Mouse (Mus musculus): ENCODE measurements at regions not wholly inside any gene's neighbourhood (a gene's known extent, or its start where the extent isn't known, plus 50 kb on each side); places are given as distances from the start of the nearest gene placed in this dataset.
A peak's percentile ranks its signal among the peaks of the same experiment; 100 is the strongest.

GRCm38 (mm10) chr3:131037095-131037494 is 73.2 kb upstream of the Lef1 start:
- Histone ChIP-seq H3K4me1 (ENCODE audit: control insufficient read depth, insufficient read depth) (no peaks in the 10 kb centered on the region), H3K36me3 (replicated peaks; ENCODE audit: control insufficient read depth, insufficient read depth, low read length) (no peaks in the 10 kb centered on the region), H3K27ac (ENCODE audit: low read depth) (no peak overlapping the region), H3K9me3 (replicated peaks; ENCODE audit: control insufficient read depth, low read length) (0 out of 2 replicates have a peak, but pooled peaks cover 4% of the 10 kb centered on the region), H3K9ac (replicated peaks; ENCODE audit: low read depth, low read length) (no peak overlapping the region), H3K4me3 (ENCODE audit: low read depth, low read length) (no peak overlapping the region), H3K4me2 (ENCODE audit: low read depth, low read length) (no peak overlapping the region), H3K27me3 (ENCODE audit: control insufficient read depth, insufficient read depth, low read length) (no peaks in the 10 kb centered on the region)
- no peak for TF ChIP-seq CTCF (IDR thresholded peaks at IDR 0.05; ENCODE audit: low read depth)
- TF ChIP-seq EP300 (IDR thresholded peaks at IDR 0.05; ENCODE audit: low read depth), result no peak
- 79% methylated on average over 5 of the region's 5 CpGs for WGBS
- DNase-seq (ENCODE audit: low spot score) (no peak), ATAC-seq (ENCODE audit: insufficient read depth, low read depth) (no peak)

- Histone ChIP-seq H3K9me3 (replicated peaks; ENCODE audit: control insufficient read depth, low read length) (0 out of 2 replicates have a peak, but pooled peaks cover 4% of the 10 kb centered on the region), H3K4me3 (ENCODE audit: low read depth, low read length) (no peak overlapping the region), H3K4me1 (ENCODE audit: control insufficient read depth, insufficient read depth) (no peaks in the 10 kb centered on the region), H3K9ac (replicated peaks; ENCODE audit: low read depth, low read length) (no peak overlapping the region), H3K27me3 (ENCODE audit: control insufficient read depth, insufficient read depth, low read length) (no peaks in the 10 kb centered on the region), H3K27ac (ENCODE audit: low read depth) (no peak overlapping the region), H3K4me2 (ENCODE audit: low read depth, low read length) (no peak overlapping the region), H3K36me3 (replicated peaks; ENCODE audit: control insufficient read depth, insufficient read depth, low read length) (no peaks in the 10 kb centered on the region)
- no peak for DNase-seq (ENCODE audit: low spot score)
- TF ChIP-seq EP300 (IDR thresholded peaks at IDR 0.05; ENCODE audit: low read depth) (no peak), CTCF (IDR thresholded peaks at IDR 0.05; ENCODE audit: low read depth) (no peak)
- no peak for ATAC-seq (ENCODE audit: insufficient read depth, low read depth)
- WGBS, result 59% methylated on average over 5 of the region's 5 CpGs
Measured at GRCm38 (mm10) chr3:131034774-131035173, 75.5 kb upstream of the Lef1 start.

GRCm38 (mm10) chr3:131026336-131026735 is 83.9 kb upstream of the Lef1 start:
- DNase-seq (ENCODE audit: low spot score), result no peak
- H3K9me3 ChIP-seq (replicated peaks; ENCODE audit: control insufficient read depth, low read length), result no peaks in the 10 kb centered on the region
- no peak overlapping the region for H3K9ac ChIP-seq (replicated peaks; ENCODE audit: low read depth, low read length)
- WGBS, result 77% methylated on average over 7 of the region's 7 CpGs
- H3K4me2 ChIP-seq (ENCODE audit: low read depth, low read length), result no peak overlapping the region
- no peak for ATAC-seq (ENCODE audit: insufficient read depth, low read depth)
- no peak overlapping the region for H3K27ac ChIP-seq (ENCODE audit: low read depth)
- no peak for TF ChIP-seq EP300 (IDR thresholded peaks at IDR 0.05; ENCODE audit: low read depth)
- H3K4me3 ChIP-seq (ENCODE audit: low read depth, low read length), result no peak overlapping the region
- H3K27me3 ChIP-seq (ENCODE audit: control insufficient read depth, insufficient read depth, low read length), result no peaks in the 10 kb centered on the region
- no peaks in the 10 kb centered on the region for H3K4me1 ChIP-seq (ENCODE audit: control insufficient read depth, insufficient read depth)
- no peaks in the 10 kb centered on the region for H3K36me3 ChIP-seq (replicated peaks; ENCODE audit: control insufficient read depth, insufficient read depth, low read length)

DNA sequence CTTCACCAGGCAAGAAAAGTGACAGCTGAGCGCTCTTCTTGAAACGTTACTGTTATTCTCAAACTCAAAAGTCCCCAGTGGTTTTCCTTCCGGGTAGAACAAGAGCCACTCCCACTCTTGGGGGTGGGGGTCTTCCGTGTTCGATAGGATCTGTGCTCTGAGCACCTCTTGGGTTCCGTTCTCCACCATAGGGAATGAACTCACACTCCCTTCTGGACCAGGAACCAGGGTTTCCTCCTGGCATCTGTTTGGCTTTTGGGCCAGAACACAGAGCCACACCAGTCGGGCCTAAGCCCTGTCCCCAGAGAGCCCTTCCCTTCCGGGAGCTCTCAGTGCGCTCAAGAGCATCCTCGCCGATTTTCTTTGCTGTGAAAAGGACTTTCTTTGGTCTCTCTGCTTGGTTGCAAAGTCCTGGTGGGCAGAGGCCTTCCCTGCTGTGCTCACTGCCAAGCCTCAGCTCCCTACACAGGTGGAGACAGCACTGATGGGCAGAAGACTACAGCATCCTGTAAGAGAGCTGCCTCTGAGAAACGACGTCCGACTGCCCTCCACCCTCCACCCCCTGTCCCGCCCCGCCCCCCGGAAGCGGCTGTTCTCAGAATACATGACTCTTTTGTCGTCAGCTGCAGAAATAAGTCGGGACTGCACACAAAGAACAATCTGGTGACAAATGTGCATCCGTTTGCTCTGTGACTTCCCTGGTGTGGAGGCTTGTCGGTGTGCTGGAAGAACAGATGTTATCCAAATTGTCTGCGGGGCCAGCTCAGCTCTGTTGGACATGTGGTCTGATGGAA is 90.9 kb upstream of the Lef1 start:
- Histone ChIP-seq H3K4me3 (ENCODE audit: low read depth, low read length) (peak overlapping the region; percentile 29), H3K9me3 (replicated peaks; ENCODE audit: control insufficient read depth, low read length) (no peaks in the 10 kb centered on the region), H3K27me3 (ENCODE audit: control insufficient read depth, insufficient read depth, low read length) (no peaks in the 10 kb centered on the region), H3K9ac (replicated peaks; ENCODE audit: low read depth, low read length) (no peak overlapping the region), H3K4me1 (ENCODE audit: control insufficient read depth, insufficient read depth) (no peaks in the 10 kb centered on the region), H3K36me3 (replicated peaks; ENCODE audit: control insufficient read depth, insufficient read depth, low read length) (no peaks in the 10 kb centered on the region), H3K27ac (ENCODE audit: low read depth) (peak overlapping the region; percentile 55; the same call in 1 of the 2 replicates), H3K4me2 (ENCODE audit: low read depth, low read length) (peak overlapping the region; percentile 57)
- no peak for TF ChIP-seq CTCF (IDR thresholded peaks at IDR 0.05; ENCODE audit: low read depth)
- TF ChIP-seq EP300 (IDR thresholded peaks at IDR 0.05; ENCODE audit: low read depth), result no peak
- WGBS, result 9% methylated on average over 23 of the region's 23 CpGs
- DNase-seq (ENCODE audit: low spot score) (peak; percentile 54), ATAC-seq (ENCODE audit: insufficient read depth, low read depth) (peak; percentile 76)

DNA sequence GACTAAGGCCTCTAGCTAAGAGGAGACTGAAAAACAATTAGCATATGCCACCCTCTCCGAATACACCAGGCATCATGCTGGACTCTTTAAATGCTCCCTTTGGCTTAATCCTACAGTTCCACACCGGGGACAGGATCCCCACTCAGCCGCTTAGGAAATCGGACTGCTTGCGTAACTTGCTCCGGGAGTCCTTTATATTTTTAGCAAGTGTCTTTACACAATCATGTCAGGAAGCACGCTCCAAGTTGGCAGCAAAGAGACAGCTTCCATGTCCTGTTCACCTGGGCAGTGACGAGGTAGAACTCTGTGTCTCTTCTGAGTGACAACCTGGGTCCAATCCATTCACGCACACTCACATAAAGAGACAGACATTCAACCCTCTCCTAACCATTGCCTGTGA is 92.4 kb upstream of the Lef1 start:
- whole genome bisulfite sequencing, result 73% methylated on average over 9 of the region's 9 CpGs
- no peaks in the 10 kb centered on the region for H3K36me3 ChIP-seq (replicated peaks; ENCODE audit: control insufficient read depth, insufficient read depth, low read length)
- H3K4me2 ChIP-seq (ENCODE audit: low read depth, low read length), result no peak overlapping the region
- no peak overlapping the region for H3K4me3 ChIP-seq (ENCODE audit: low read depth, low read length)
- H3K4me1 ChIP-seq (ENCODE audit: control insufficient read depth, insufficient read depth), result no peaks in the 10 kb centered on the region
- no peak overlapping the region for H3K9ac ChIP-seq (replicated peaks; ENCODE audit: low read depth, low read length)
- ATAC-seq (ENCODE audit: insufficient read depth, low read depth) (no peak), DNase-seq (ENCODE audit: low spot score) (no peak)
- no peak for TF ChIP-seq EP300 (IDR thresholded peaks at IDR 0.05; ENCODE audit: low read depth)
- TF ChIP-seq CTCF (IDR thresholded peaks at IDR 0.05; ENCODE audit: low read depth), result no peak
- no peak overlapping the region for H3K27ac ChIP-seq (ENCODE audit: low read depth)
- no peaks in the 10 kb centered on the region for H3K27me3 ChIP-seq (ENCODE audit: control insufficient read depth, insufficient read depth, low read length)
- H3K9me3 ChIP-seq (replicated peaks; ENCODE audit: control insufficient read depth, low read length), result no peaks in the 10 kb centered on the region

GRCm38 (mm10) chr3:131016104-131016503 is 94.2 kb upstream of the Lef1 start:
- no peaks in the 10 kb centered on the region for H3K4me1 ChIP-seq (ENCODE audit: control insufficient read depth, insufficient read depth)
- H3K36me3 ChIP-seq (replicated peaks; ENCODE audit: control insufficient read depth, insufficient read depth, low read length), result no peaks in the 10 kb centered on the region
- H3K4me3 ChIP-seq (ENCODE audit: low read depth, low read length), result no peak overlapping the region
- no peaks in the 10 kb centered on the region for H3K9me3 ChIP-seq (replicated peaks; ENCODE audit: control insufficient read depth, low read length)
- no peak for DNase-seq (ENCODE audit: low spot score)
- WGBS, result 64% methylated on average over 10 of the region's 10 CpGs
- H3K9ac ChIP-seq (replicated peaks; ENCODE audit: low read depth, low read length), result no peak overlapping the region
- TF ChIP-seq CTCF (IDR thresholded peaks at IDR 0.05; ENCODE audit: low read depth) (no peak), EP300 (IDR thresholded peaks at IDR 0.05; ENCODE audit: low read depth) (no peak)
- H3K4me2 ChIP-seq (ENCODE audit: low read depth, low read length), result no peak overlapping the region
- no peak for ATAC-seq (ENCODE audit: insufficient read depth, low read depth)
- H3K27ac ChIP-seq (ENCODE audit: low read depth), result no peak overlapping the region
- H3K27me3 ChIP-seq (ENCODE audit: control insufficient read depth, insufficient read depth, low read length), result no peaks in the 10 kb centered on the region
